Mouse (Mus musculus): Measurements from ENCODE around the gene Gm3336. TPM values are rescaled to one million over a fixed set of nuclear protein-coding genes. Genes with fewer than 3 reads are reported as not detected.
A peak's percentile ranks its signal among the peaks of the same experiment; 100 is the strongest.

The Gm3336 gene
- polyA plus RNA-seq, 1 experiment from 2014 or later = not detected

- Histone ChIP-seq H3K4me3 (ENCODE audit: low read depth, low read length) (peak within 1 kb of the TSS; percentile 68), H3K36me3 (ENCODE audit: control insufficient read depth, insufficient read depth, low read length) (no peaks in the 10 kb centered on the region), H3K4me2 (peak within 1 kb of the TSS; percentile 100), H3K9ac (ENCODE audit: low read length) (peak within 1 kb of the TSS; percentile 77), H3K4me1 (ENCODE audit: control insufficient read depth, insufficient read depth, low read length) (peaks cover 8% of the 10 kb centered on the region), H3K27me3 (ENCODE audit: control insufficient read depth, insufficient read depth, low read length) (peaks cover under 1% of the 10 kb centered on the region; the same call in 1 of the 2 replicates), H3K9me3 (ENCODE audit: control insufficient read depth, low read length) (no peaks in the 10 kb centered on the region), H3K27ac (ENCODE audit: low read depth, low read length) (no peak within 1 kb of the TSS)
- ATAC-seq (ENCODE audit: low FRiP score) (peak; percentile 97), DNase-seq (ENCODE audit: low spot score, missing footprints) (peak; percentile 98)
- WGBS = under 1% methylated on average over 55 of the region's 55 CpGs
These were observed 42.5 kb downstream of the Gm3336 start, which contains the start of gene Mpv17l2 for GRCm38 (mm10) chr8:70760775-70761406. Mpv17l2 (minus strand) TSS chr8:70760946.

- Histone ChIP-seq H3K4me1 (ENCODE audit: control insufficient read depth, insufficient read depth, low read length) (peaks cover 19% of the 10 kb centered on the region), H3K4me2 (no peak overlapping the region), H3K27ac (ENCODE audit: low read depth, low read length) (no peak overlapping the region), H3K27me3 (ENCODE audit: control insufficient read depth, insufficient read depth, low read length) (peaks cover 2% of the 10 kb centered on the region; the same call in 1 of the 2 replicates), H3K4me3 (ENCODE audit: low read depth, low read length) (no peak overlapping the region), H3K36me3 (ENCODE audit: control insufficient read depth, insufficient read depth, low read length) (no peaks in the 10 kb centered on the region), H3K9ac (ENCODE audit: low read length) (no peak overlapping the region), H3K9me3 (ENCODE audit: control insufficient read depth, low read length) (no peaks in the 10 kb centered on the region)
- 83% methylated on average over 1 of the region's 1 CpGs for WGBS
- DNase-seq (ENCODE audit: low spot score, missing footprints) (no peak), ATAC-seq (ENCODE audit: low FRiP score) (no peak)
These were observed 43.8 kb downstream of the Gm3336 start for GRCm38 (mm10) chr8:70762118-70762517.

- ATAC-seq (ENCODE audit: low FRiP score) = no peak
- Histone ChIP-seq H3K27me3 (ENCODE audit: control insufficient read depth, insufficient read depth, low read length) (peaks cover 2% of the 10 kb centered on the region; the same call in 1 of the 2 replicates), H3K4me1 (ENCODE audit: control insufficient read depth, insufficient read depth, low read length) (peaks cover 19% of the 10 kb centered on the region), H3K9ac (ENCODE audit: low read length) (no peak overlapping the region), H3K36me3 (ENCODE audit: control insufficient read depth, insufficient read depth, low read length) (peaks cover 3% of the 10 kb centered on the region; the same call in 1 of the 2 replicates), H3K4me2 (no peak overlapping the region), H3K27ac (ENCODE audit: low read depth, low read length) (no peak overlapping the region), H3K9me3 (ENCODE audit: control insufficient read depth, low read length) (no peaks in the 10 kb centered on the region), H3K4me3 (ENCODE audit: low read depth, low read length) (no peak overlapping the region)
- WGBS = 6% methylated on average over 3 of the region's 3 CpGs
- DNase-seq (ENCODE audit: low spot score, missing footprints) = peak; percentile 92
These were observed 45.0 kb downstream of the Gm3336 start for GRCm38 (mm10) chr8:70763354-70763753.

GRCm38 (mm10) chr8:70764026-70764425, 45.7 kb downstream of the Gm3336 start:
- DNase-seq (ENCODE audit: low spot score, missing footprints) (no peak), ATAC-seq (ENCODE audit: low FRiP score) (no peak)
- Histone ChIP-seq H3K4me2 (no peak overlapping the region), H3K9me3 (ENCODE audit: control insufficient read depth, low read length) (no peaks in the 10 kb centered on the region), H3K9ac (ENCODE audit: low read length) (no peak overlapping the region), H3K27me3 (ENCODE audit: control insufficient read depth, insufficient read depth, low read length) (peaks cover 2% of the 10 kb centered on the region; the same call in 1 of the 2 replicates), H3K4me3 (ENCODE audit: low read depth, low read length) (no peak overlapping the region), H3K4me1 (ENCODE audit: control insufficient read depth, insufficient read depth, low read length) (peaks cover 19% of the 10 kb centered on the region), H3K36me3 (ENCODE audit: control insufficient read depth, insufficient read depth, low read length) (peaks cover 9% of the 10 kb centered on the region; the same call in 1 of the 2 replicates), H3K27ac (ENCODE audit: low read depth, low read length) (no peak overlapping the region)
- WGBS = 87% methylated on average over 8 of the region's 8 CpGs

- DNase-seq (ENCODE audit: low spot score, missing footprints) = no peak
- H3K4me3 ChIP-seq (ENCODE audit: low read depth, low read length) = no peak overlapping the region
- H3K9me3 ChIP-seq (ENCODE audit: control insufficient read depth, low read length) = no peaks in the 10 kb centered on the region
- ATAC-seq (ENCODE audit: low FRiP score) = no peak
- H3K9ac ChIP-seq (ENCODE audit: low read length) = no peak overlapping the region
- 94% methylated on average over 13 of the region's 13 CpGs for WGBS
- H3K4me1 ChIP-seq (ENCODE audit: control insufficient read depth, insufficient read depth, low read length) = peaks cover 19% of the 10 kb centered on the region
- peaks cover 9% of the 10 kb centered on the region; the same call in 1 of the 2 replicates for H3K36me3 ChIP-seq (ENCODE audit: control insufficient read depth, insufficient read depth, low read length)
- peaks cover 2% of the 10 kb centered on the region; the same call in 1 of the 2 replicates for H3K27me3 ChIP-seq (ENCODE audit: control insufficient read depth, insufficient read depth, low read length)
- H3K4me2 ChIP-seq = no peak overlapping the region
- H3K27ac ChIP-seq (ENCODE audit: low read depth, low read length) = no peak overlapping the region
These were observed 46.3 kb downstream of the Gm3336 start for GRCm38 (mm10) chr8:70764676-70765075.

GRCm38 (mm10) chr8:70765329-70765728, 47.0 kb downstream of the Gm3336 start:
- 80% methylated on average over 9 of the region's 9 CpGs for WGBS
- H3K27me3 ChIP-seq (ENCODE audit: control insufficient read depth, insufficient read depth, low read length) = peaks cover 2% of the 10 kb centered on the region; the same call in 1 of the 2 replicates
- H3K9me3 ChIP-seq (ENCODE audit: control insufficient read depth, low read length) = no peaks in the 10 kb centered on the region
- H3K4me3 ChIP-seq (ENCODE audit: low read depth, low read length) = no peak overlapping the region
- H3K4me2 ChIP-seq = peak overlapping the region; percentile 56; the same call in 1 of the 2 replicates
- DNase-seq (ENCODE audit: low spot score, missing footprints) (no peak), ATAC-seq (ENCODE audit: low FRiP score) (no peak)
- H3K27ac ChIP-seq (ENCODE audit: low read depth, low read length) = no peak overlapping the region
- H3K4me1 ChIP-seq (ENCODE audit: control insufficient read depth, insufficient read depth, low read length) = peaks cover 13% of the 10 kb centered on the region
- H3K9ac ChIP-seq (ENCODE audit: low read length) = no peak overlapping the region; the same call in 1 of the 2 replicates
- peaks cover 9% of the 10 kb centered on the region; the same call in 1 of the 2 replicates for H3K36me3 ChIP-seq (ENCODE audit: control insufficient read depth, insufficient read depth, low read length)

- no peak for ATAC-seq (ENCODE audit: low FRiP score)
- peak; percentile 90 for DNase-seq (ENCODE audit: low spot score, missing footprints)
- Histone ChIP-seq H3K9ac (ENCODE audit: low read length) (peak overlapping the region; percentile 54), H3K4me3 (ENCODE audit: low read depth, low read length) (peak overlapping the region; percentile 27), H3K4me2 (peak overlapping the region; percentile 56), H3K9me3 (ENCODE audit: control insufficient read depth, low read length) (no peaks in the 10 kb centered on the region), H3K27ac (ENCODE audit: low read depth, low read length) (no peak overlapping the region), H3K4me1 (ENCODE audit: control insufficient read depth, insufficient read depth, low read length) (peaks cover 13% of the 10 kb centered on the region), H3K27me3 (ENCODE audit: control insufficient read depth, insufficient read depth, low read length) (peaks cover 2% of the 10 kb centered on the region; the same call in 1 of the 2 replicates), H3K36me3 (ENCODE audit: control insufficient read depth, insufficient read depth, low read length) (peaks cover 9% of the 10 kb centered on the region; the same call in 1 of the 2 replicates)
- WGBS = 2% methylated on average over 34 of the region's 34 CpGs
These were observed 47.7 kb downstream of the Gm3336 start for GRCm38 (mm10) chr8:70765838-70766570.

GRCm38 (mm10) chr8:70766571-70767440, 48.5 kb downstream of the Gm3336 start:
- peak overlapping the region; percentile 54 for H3K9ac ChIP-seq (ENCODE audit: low read length)
- H3K27me3 ChIP-seq (ENCODE audit: control insufficient read depth, insufficient read depth, low read length) = peaks cover 2% of the 10 kb centered on the region; the same call in 1 of the 2 replicates
- ATAC-seq (ENCODE audit: low FRiP score) (peak; percentile 16; the same call in 1 of the 2 replicates), DNase-seq (ENCODE audit: low spot score, missing footprints) (peak; percentile 93)
- H3K9me3 ChIP-seq (ENCODE audit: control insufficient read depth, low read length) = no peaks in the 10 kb centered on the region
- H3K36me3 ChIP-seq (ENCODE audit: control insufficient read depth, insufficient read depth, low read length) = peaks cover 9% of the 10 kb centered on the region; the same call in 1 of the 2 replicates
- H3K4me1 ChIP-seq (ENCODE audit: control insufficient read depth, insufficient read depth, low read length) = peaks cover 13% of the 10 kb centered on the region
- no peak overlapping the region for H3K27ac ChIP-seq (ENCODE audit: low read depth, low read length)
- 6% methylated on average over 21 of the region's 21 CpGs for WGBS
- H3K4me3 ChIP-seq (ENCODE audit: low read depth, low read length) = peak overlapping the region; percentile 27
- H3K4me2 ChIP-seq = peak overlapping the region; percentile 56

All from midbrain, embryonic 11.5 days (tissue).